Mouse (Mus musculus) lung, embryonic 16.5 days (tissue): ENCODE measurements at regions not wholly inside any gene's neighbourhood (a gene's known extent, or its start where the extent isn't known, plus 50 kb on each side); places are given as distances from the start of the nearest gene placed in this dataset.

Source experiments
- ATAC-seq: fragments of 200-750 bp; cut with Nextera tagmentation; 2 replicates; pipeline ENCODE4 v1.8.0; 2017; ENCODE audit warnings: low read depth, mild to moderate bottlenecking, moderate library complexity
- H3K27ac ChIP-seq: fragments of 300-500 bp; sonication (generic); 2 replicates; pipeline ENCODE4 v1.5.1; 2014; ENCODE audit warnings: mild to moderate bottlenecking, control low read depth, low read length
- H3K27me3 ChIP-seq: fragments of 300-500 bp; sonication (generic); 2 replicates; pipeline ENCODE4 v1.6.1; 2014; ENCODE audit warnings: low read depth, low read length, mixed read lengths; ENCODE audit not compliant: control insufficient read depth, insufficient read depth
- H3K36me3 ChIP-seq: fragments of 300-500 bp; sonication (generic); 2 replicates; pipeline ENCODE4 v1.6.1; 2014; ENCODE audit warnings: low read length; ENCODE audit not compliant: control insufficient read depth, insufficient read depth
- H3K4me1 ChIP-seq: fragments of 300-500 bp; sonication (generic); replicated peaks from 2 replicates; pipeline ENCODE4 v1.6.1; 2014; ENCODE audit warnings: low read length, mixed read lengths; ENCODE audit not compliant: control insufficient read depth, insufficient read depth
- H3K4me2 ChIP-seq: fragments of 300-500 bp; sonication (generic); 2 replicates; pipeline ENCODE4 v1.6.1; 2014; ENCODE audit warnings: low read depth, low read length, control low read depth
- H3K4me3 ChIP-seq: fragments of 300-500 bp; sonication (generic); 2 replicates; pipeline ENCODE4 v1.5.1; 2014; ENCODE audit warnings: mild to moderate bottlenecking, low read length, control low read depth
- H3K9ac ChIP-seq: fragments of 300-500 bp; sonication (generic); 2 replicates; pipeline ENCODE4 v1.6.1; 2014; ENCODE audit warnings: low read length, control low read depth
- H3K9me3 ChIP-seq: fragments of 300-500 bp; sonication (generic); 2 replicates; pipeline ENCODE4 v1.6.1; 2016; ENCODE audit warnings: low read length; ENCODE audit not compliant: control insufficient read depth
- WGBS: fragments of 180-500 bp; shearing (Covaris S2); extraction: QIAGEN DNeasy Blood & Tissue Kit; methylation state at CpG from one replicate; pipeline ENCODE4 v1.1.7; 2014; 5-methylcytosine and 5-hydroxymethylcytosine counted together

DNA sequence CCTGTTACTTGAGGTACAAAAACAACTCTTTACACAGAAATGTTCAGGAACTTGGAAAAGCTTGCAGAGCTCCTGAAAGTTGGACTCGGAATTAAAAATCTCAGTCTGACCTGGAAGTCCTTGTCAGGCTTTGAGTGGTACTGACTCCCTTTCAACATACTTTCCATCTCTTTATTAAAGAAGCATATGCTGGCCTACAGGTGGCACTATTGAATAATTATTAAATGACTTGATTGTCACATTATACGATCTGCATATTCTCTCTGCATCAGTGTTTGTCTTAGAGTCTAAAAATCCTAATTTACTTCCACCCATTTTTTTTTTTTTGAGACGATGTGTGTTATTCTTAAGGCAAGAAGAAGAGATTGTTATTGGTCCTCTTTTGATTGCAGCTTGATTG, 409.4 kb upstream of the Tom1l1 start:
- H3K4me1 ChIP-seq: no peaks in the 10 kb centered on the region
- no peaks in the 10 kb centered on the region for H3K9me3 ChIP-seq
- WGBS: 46% methylated on average over 3 of the region's 3 CpGs
- no peak overlapping the region for H3K9ac ChIP-seq
- H3K27ac ChIP-seq: no peak overlapping the region
- H3K4me2 ChIP-seq: no peak overlapping the region
- no peaks in the 10 kb centered on the region for H3K27me3 ChIP-seq
- H3K4me3 ChIP-seq: no peak overlapping the region
- ATAC-seq: no peak
- no peaks in the 10 kb centered on the region for H3K36me3 ChIP-seq

DNA sequence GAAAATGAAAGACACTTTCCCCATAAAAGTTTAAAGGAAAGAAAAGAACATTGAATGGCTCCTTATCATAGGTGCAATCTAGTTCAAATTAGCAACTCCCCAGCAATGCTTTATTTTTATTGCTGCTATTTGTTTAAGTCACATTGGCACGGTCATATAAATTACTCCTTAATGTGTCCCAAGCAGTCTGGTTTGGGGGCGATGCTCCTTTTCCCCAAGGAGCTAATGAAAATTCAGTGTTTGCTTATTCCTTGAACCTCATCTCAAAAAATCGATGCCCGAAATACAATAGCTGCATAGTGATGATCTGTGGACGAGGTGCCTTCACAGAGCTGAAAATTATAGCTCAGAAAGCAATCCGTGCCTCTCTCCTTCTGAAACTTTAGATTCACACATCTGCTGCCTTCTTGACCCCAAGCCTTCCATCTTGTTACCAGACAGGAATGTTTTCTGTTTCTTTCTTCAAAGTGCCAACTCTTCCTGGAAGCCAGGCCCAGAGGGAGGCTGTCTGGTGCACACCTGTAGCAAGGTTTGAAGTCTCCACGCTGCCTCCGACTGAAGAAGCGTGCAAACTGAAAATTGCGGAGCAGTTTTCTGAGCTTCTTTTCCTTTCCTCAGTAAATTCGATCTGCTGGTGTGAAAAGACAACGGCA, 408.0 kb upstream of the Tom1l1 start:
- Histone ChIP-seq H3K4me2 (no peak overlapping the region), H3K4me1 (no peaks in the 10 kb centered on the region), H3K27me3 (no peaks in the 10 kb centered on the region), H3K9ac (no peak overlapping the region), H3K36me3 (no peaks in the 10 kb centered on the region), H3K27ac (no peak overlapping the region), H3K9me3 (no peaks in the 10 kb centered on the region), H3K4me3 (no peak overlapping the region)
- no peak for ATAC-seq
- 43% methylated on average over 12 of the region's 12 CpGs for WGBS

DNA sequence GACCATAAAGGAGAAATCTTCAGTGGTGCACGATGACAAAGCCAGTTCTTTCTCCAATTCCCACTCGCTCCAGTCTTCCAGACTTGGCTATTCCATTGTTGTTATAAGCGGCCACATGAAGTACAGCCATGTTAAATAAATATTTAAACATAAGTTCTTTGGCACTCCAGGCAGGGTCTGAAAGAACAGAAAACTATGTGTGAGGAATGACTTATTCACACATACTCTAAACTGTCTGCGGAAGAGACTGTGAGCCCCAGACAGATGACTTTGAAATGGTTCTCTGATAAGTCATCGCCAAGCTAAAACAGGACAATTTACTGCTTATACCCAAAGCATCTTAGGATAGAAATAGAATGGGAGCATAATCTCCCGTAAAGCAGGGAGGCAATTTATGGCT, 377.2 kb upstream of the Tom1l1 start:
- H3K4me1 ChIP-seq: peaks cover 10% of the 10 kb centered on the region
- peak; percentile 88 for ATAC-seq
- WGBS: 15% methylated on average over 6 of the region's 6 CpGs
- H3K9me3 ChIP-seq: no peaks in the 10 kb centered on the region
- no peak overlapping the region for H3K4me2 ChIP-seq
- H3K36me3 ChIP-seq: no peaks in the 10 kb centered on the region
- H3K9ac ChIP-seq: no peak overlapping the region
- H3K4me3 ChIP-seq: no peak overlapping the region
- H3K27me3 ChIP-seq: no peaks in the 10 kb centered on the region
- H3K27ac ChIP-seq: no peak overlapping the region

DNA sequence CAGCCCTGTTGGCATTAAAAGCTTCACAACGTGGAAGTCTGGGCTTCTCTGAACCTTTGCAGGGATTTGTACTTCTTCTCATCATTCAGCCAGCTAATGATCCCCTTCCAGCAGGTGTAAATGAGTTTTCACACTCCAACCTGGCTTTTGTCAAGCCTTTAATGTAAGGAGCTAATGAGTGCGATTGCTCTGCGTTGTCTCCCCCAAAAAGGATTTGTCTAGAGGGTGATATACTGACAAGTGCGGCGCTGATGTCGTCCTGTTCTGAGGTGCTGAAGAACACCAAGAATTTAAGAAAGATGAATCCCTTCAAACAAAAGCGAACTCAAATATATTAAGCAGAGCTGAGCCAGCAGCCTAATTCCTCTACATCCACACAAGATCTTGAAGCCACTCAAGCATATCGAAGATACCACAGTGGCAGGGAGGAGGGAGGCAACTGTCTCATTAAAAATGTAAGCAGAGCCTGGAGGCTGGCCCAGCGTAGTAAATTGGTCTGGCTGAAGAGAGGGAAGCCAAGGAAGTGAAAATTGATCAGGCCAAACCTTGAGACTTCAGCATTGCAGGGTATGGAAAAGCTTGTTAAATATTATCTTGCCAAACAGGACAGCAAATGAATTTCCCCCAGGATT, 368.9 kb upstream of the Tom1l1 start:
- Histone ChIP-seq H3K27me3 (no peaks in the 10 kb centered on the region), H3K9me3 (no peaks in the 10 kb centered on the region), H3K27ac (no peak overlapping the region), H3K4me1 (no peaks in the 10 kb centered on the region), H3K9ac (no peak overlapping the region), H3K4me3 (no peak overlapping the region), H3K36me3 (no peaks in the 10 kb centered on the region), H3K4me2 (no peak overlapping the region)
- ATAC-seq: no peak
- 40% methylated on average over 9 of the region's 9 CpGs for WGBS

DNA sequence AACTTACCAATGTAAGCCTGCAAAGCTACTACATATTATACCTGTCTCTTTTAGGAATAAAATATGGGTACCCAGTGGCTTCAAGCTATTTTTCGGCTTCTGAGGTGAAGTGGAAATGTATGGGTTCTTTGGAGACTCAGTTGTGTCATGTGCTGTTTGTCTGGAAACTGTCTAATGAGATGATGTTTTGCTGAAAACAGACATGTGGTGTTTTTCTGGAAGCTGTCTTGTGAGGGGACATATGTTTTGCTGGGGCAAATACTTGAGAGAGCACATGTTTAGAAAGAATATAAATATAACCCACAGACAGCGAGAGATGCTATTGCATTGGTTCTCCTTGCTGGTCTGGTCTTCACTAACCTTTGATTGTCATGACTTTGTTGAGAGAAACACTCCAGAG, 365.2 kb upstream of the Tom1l1 start:
- ATAC-seq: no peak
- WGBS: 64% methylated on average over 2 of the region's 2 CpGs
- H3K27me3 ChIP-seq: no peaks in the 10 kb centered on the region

DNA sequence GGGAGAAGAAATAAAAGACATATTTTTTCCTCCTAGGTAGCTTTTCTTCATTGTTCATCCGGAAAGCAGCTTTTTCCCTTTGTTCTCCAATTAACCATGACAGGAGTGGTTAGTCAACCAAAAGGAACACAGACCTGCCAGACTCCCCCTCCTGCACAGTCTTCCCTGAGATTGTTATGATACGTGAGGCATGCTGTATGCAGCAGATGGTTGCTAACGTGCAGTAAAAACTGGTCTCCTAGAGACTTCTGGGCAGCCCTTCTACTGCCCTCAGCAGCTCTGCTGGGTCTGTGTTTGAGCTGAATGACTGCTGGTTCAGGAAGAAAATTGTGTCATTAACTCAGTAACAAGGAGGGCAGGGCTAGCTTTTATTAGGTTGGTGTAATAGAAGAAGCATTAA, 363.5 kb upstream of the Tom1l1 start:
- Histone ChIP-seq H3K4me3 (no peak overlapping the region), H3K4me1 (no peaks in the 10 kb centered on the region), H3K9ac (no peak overlapping the region), H3K27me3 (no peaks in the 10 kb centered on the region), H3K36me3 (no peaks in the 10 kb centered on the region), H3K9me3 (no peaks in the 10 kb centered on the region), H3K4me2 (no peak overlapping the region), H3K27ac (no peak overlapping the region)
- ATAC-seq: no peak
- WGBS: 65% methylated on average over 3 of the region's 3 CpGs

More for the DNA sequence above, 365.2 kb upstream of the Tom1l1 start:
- Histone ChIP-seq H3K4me2 (no peak overlapping the region), H3K9me3 (no peaks in the 10 kb centered on the region), H3K9ac (no peak overlapping the region), H3K4me3 (no peak overlapping the region), H3K4me1 (no peaks in the 10 kb centered on the region), H3K36me3 (no peaks in the 10 kb centered on the region), H3K27ac (no peak overlapping the region)

DNA sequence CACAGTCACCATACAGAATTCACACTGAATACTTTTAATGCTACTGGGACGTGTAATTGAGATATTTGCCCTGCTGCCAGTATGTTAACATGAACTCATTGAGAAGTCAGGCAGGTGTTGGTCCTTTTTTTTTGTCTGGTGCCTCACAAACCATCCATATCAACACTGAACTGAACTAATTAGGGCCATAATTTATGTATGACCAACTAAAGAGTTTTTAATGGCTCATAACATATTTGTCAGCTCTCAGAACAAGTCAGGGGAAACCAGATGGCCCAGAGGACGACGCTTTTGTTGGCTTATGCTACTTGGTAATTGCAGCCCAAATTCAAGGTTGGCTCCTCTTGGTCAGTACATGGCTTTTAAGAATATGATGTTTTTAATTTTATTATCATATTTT, 353.3 kb upstream of the Tom1l1 start:
- no peaks in the 10 kb centered on the region for H3K27me3 ChIP-seq
- H3K36me3 ChIP-seq: no peaks in the 10 kb centered on the region
- 65% methylated on average over 3 of the region's 3 CpGs for WGBS
- no peak overlapping the region for H3K9ac ChIP-seq
- no peak overlapping the region for H3K4me3 ChIP-seq
- no peaks in the 10 kb centered on the region for H3K9me3 ChIP-seq
- no peak for ATAC-seq
- H3K27ac ChIP-seq: no peak overlapping the region
- H3K4me1 ChIP-seq: no peaks in the 10 kb centered on the region
- H3K4me2 ChIP-seq: no peak overlapping the region
